Mouse (Mus musculus) brain, adult 2 months (tissue): ENCODE results near the gene Ubl7.
A peak's percentile ranks its signal among the peaks of the same experiment; 100 is the strongest.

ENCODE experiments used
- DNase-seq: peaks from one replicate; pipeline ENCODE4 v3.0.0; 2011; ENCODE audit warnings: low read depth, low spot score

Ubl7 gene

GRCm38 (mm10) chr9:57965281-57966185 lies 54.8 kb downstream of the Ubl7 start:
- peak; percentile 74 for DNase-seq

GRCm38 (mm10) chr9:57967237-57967960 lies 56.6 kb downstream of the Ubl7 start:
- peak; percentile 87 for DNase-seq

- DNase-seq = no peak
These were observed 57.5 kb downstream of the Ubl7 start for GRCm38 (mm10) chr9:57968166-57968771.

- DNase-seq = no peak
These were observed 58.2 kb downstream of the Ubl7 start for GRCm38 (mm10) chr9:57968783-57969542.

GRCm38 (mm10) chr9:57969736-57970495 lies 59.1 kb downstream of the Ubl7 start:
- no peak for DNase-seq

GRCm38 (mm10) chr9:57971413-57971812 lies 60.6 kb downstream of the Ubl7 start:
- DNase-seq = no peak

GRCm38 (mm10) chr9:57972141-57972591 lies 61.4 kb downstream of the Ubl7 start:
- DNase-seq = no peak

GRCm38 (mm10) chr9:57972776-57973439 lies 62.1 kb downstream of the Ubl7 start:
- no peak for DNase-seq

GRCm38 (mm10) chr9:57973440-57974066 lies 62.8 kb downstream of the Ubl7 start:
- no peak for DNase-seq

GRCm38 (mm10) chr9:57974221-57974620 lies 63.4 kb downstream of the Ubl7 start:
- DNase-seq = no peak

- DNase-seq = peak; percentile 72
These were observed 64.5 kb downstream of the Ubl7 start for GRCm38 (mm10) chr9:57975200-57975821.

GRCm38 (mm10) chr9:57978025-57978424 lies 67.2 kb downstream of the Ubl7 start:
- no peak for DNase-seq

- DNase-seq = no peak
These were observed 68.1 kb downstream of the Ubl7 start for GRCm38 (mm10) chr9:57978858-57979257.
